Mouse (Mus musculus) bone marrow, adult 2 months (tissue): ENCODE measurements around the gene Gadd45b.

ENCODE experiments used
- CTCF ChIP-seq: fragments of 200-500 bp; IDR thresholded peaks from 2 replicates; pipeline ENCODE4 v1.5.1; 2011; ENCODE audit warnings: low read length, control low read depth; ENCODE audit not compliant: control insufficient read depth, insufficient read depth
- POLR2A ChIP-seq: fragments of 200-500 bp; IDR thresholded peaks from 2 replicates; pipeline ENCODE4 v1.6.1; 2011; ENCODE audit warnings: low read depth, mild to moderate bottlenecking, control low read depth, low read length, borderline replicate concordance; ENCODE audit not compliant: control insufficient read depth

GRCm38 (mm10) chr10:80948570-80948969 is 18.7 kb downstream of the Gadd45b start:
- TF ChIP-seq CTCF (no peak), POLR2A (no peak)
